Mouse (Mus musculus) neutrophil, adult 59 days (primary cell): ENCODE results near the gene Tbx2. TPM values are rescaled to one million over a fixed set of nuclear protein-coding genes. Genes with fewer than 3 reads are reported as not detected.

ENCODE experiments used
- total RNA-seq, 2 experiments: library from RNA; stranded (reverse); gene quantifications; 1 replicate in 1 of 2; 2 replicates in 1 of 2; pipeline ENCODE4 v1.2.4; 2023

Gene Tbx2
- total RNA-seq = under 1 TPM; 0.26 to 0.27 TPM

GRCm38 (mm10) chr11:85832231-85832924 is at the start of gene Tbx2:
Gene Tbx2 (plus strand): TSS chr11:85832551.

GRCm38 (mm10) chr11:85850233-85850632 is 17.9 kb downstream of the Tbx2 start, which contains the start of gene Gm11444:
Gene Gm11444 (minus strand): TSS chr11:85850333.

GRCm38 (mm10) chr11:85885665-85886428 is 53.5 kb downstream of the Tbx2 start, which contains the start of gene Tbx4:
Gene Tbx4 (plus strand): TSS chr11:85886422.

Other genes starting within 250 kb of the Tbx2 start
- gene Gm11444, start 17.8 kb downstream of the Tbx2 start, total RNA-seq = not detected
- not detected for gene Tbx4, start 53.9 kb downstream of the Tbx2 start, total RNA-seq